Mouse (Mus musculus): ENCODE measurements around the gene Ipo11. TPM values are rescaled to one million over a fixed set of nuclear protein-coding genes. Genes with fewer than 3 reads are reported as not detected.

Gene Ipo11
- 16.0 and 17.1 TPM in 2 replicates for polyA plus RNA-seq (2015; fragmentation: Nextera tagmentation; extraction: Ambion mirVana)

DNA sequence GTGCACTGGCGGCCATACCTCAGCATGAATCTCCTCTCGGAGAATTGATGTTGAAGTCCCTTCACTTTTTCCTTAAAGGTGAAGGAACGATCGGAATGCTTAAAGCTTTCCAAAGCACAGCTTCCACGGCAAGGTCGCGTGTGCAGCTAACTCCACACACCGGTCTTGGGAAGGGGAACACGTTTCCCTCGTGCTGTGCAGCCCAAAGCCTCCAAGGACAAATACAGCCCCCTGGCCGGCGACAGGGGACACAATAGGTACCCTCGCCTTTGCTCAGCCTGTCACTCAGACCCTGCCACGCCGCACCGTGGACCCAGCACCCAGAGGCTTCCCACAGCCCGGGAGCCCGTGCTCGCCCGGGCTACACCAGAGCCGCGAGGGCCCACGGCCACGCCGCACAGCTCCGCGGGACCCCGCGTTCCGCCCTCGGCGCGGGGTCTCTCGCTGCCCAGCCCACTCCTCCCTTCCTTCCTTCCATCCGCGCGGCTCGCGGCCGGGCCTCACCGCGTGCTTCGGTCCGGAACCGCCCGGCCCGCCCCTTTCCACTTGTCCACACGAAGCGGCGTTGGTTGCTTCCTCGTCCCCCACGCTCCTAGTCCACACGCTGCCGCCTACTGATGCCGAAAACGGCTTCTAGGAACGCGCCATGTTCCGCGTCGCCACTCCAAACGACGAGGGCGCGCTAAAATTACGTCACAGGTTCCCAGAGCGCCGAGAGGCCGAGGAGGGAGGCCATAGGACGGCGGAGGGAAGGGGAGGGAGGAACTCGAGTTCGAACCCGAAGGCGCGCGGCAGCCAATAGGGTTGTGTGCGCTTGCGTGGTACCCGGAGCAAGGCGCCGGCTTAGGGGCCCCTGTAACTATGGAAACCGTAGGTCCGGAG is at the start of gene Ipo11:
Ipo11 (minus strand) TSS at position 703 of the 882 bp plus-strand sequence.
- Histone ChIP-seq H3K4me1 (ENCODE audit: insufficient read depth) (no peaks in the 10 kb centered on the region), H3K9ac (replicated peaks) (peak within 1 kb of the TSS; percentile 93), H3K9me3 (ENCODE audit: low read length) (no peaks in the 10 kb centered on the region), H3K27ac (ENCODE audit: low read depth) (peak within 1 kb of the TSS; percentile 68), H3K36me3 (replicated peaks; ENCODE audit: insufficient read depth, low read length) (no peaks in the 10 kb centered on the region), H3K27me3 (ENCODE audit: insufficient read depth, low read length) (no peaks in the 10 kb centered on the region), H3K4me2 (ENCODE audit: low read depth, low read length) (peak within 1 kb of the TSS; percentile 84), H3K4me3 (ENCODE audit: low read depth, low read length) (peak within 1 kb of the TSS; percentile 98)
- DNase-seq, result peak; percentile 95
- 3% methylated on average over 80 of the region's 84 CpGs for WGBS (ENCODE audit: insufficient replicate concordance)
- no peak for TF ChIP-seq EP300 (IDR thresholded peaks at IDR 0.05; ENCODE audit: low read depth)
- TF ChIP-seq CTCF (IDR thresholded peaks at IDR 0.05; ENCODE audit: low read depth), result no peak
- ATAC-seq, result peak; percentile 99

DNA sequence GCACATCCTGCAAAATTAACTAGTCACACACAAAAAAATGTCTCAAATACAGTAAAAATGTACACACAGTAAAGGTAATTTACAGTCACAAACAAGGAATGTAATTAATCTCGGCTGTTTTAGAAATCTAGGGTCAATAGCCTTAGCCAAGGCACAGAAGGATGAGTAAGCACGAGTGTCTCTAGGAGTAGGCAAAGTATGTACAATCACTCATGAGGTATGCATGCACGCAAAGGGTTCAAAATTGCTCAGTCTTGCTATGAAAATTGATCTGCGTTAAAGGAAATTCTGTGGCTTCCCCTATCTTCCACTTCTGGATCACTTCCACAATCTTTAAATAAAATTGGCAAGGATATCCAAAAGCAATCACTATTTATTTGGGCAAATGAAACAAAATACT is 24.7 kb upstream of the Ipo11 start:
- Histone ChIP-seq H3K36me3 (replicated peaks; ENCODE audit: insufficient read depth, low read length) (peaks cover 52% of the 10 kb centered on the region), H3K4me2 (ENCODE audit: low read depth, low read length) (no peak overlapping the region), H3K9me3 (ENCODE audit: low read length) (no peaks in the 10 kb centered on the region), H3K4me1 (ENCODE audit: insufficient read depth) (no peaks in the 10 kb centered on the region), H3K27ac (ENCODE audit: low read depth) (no peak overlapping the region), H3K27me3 (ENCODE audit: insufficient read depth, low read length) (no peaks in the 10 kb centered on the region), H3K9ac (replicated peaks) (no peak overlapping the region), H3K4me3 (ENCODE audit: low read depth, low read length) (no peak overlapping the region)
- TF ChIP-seq CTCF (IDR thresholded peaks at IDR 0.05; ENCODE audit: low read depth) (no peak), EP300 (IDR thresholded peaks at IDR 0.05; ENCODE audit: low read depth) (no peak)
- no peak for ATAC-seq
- no peak for DNase-seq
- WGBS (ENCODE audit: insufficient replicate concordance), result 84% methylated on average over 4 of the region's 4 CpGs

- H3K36me3 ChIP-seq (replicated peaks; ENCODE audit: insufficient read depth, low read length), result peaks cover 56% of the 10 kb centered on the region
- no peaks in the 10 kb centered on the region for H3K9me3 ChIP-seq (ENCODE audit: low read length)
- DNase-seq (no peak), ATAC-seq (no peak)
- no peak overlapping the region for H3K27ac ChIP-seq (ENCODE audit: low read depth)
- no peak overlapping the region for H3K9ac ChIP-seq (replicated peaks)
- TF ChIP-seq EP300 (IDR thresholded peaks at IDR 0.05; ENCODE audit: low read depth) (no peak), CTCF (IDR thresholded peaks at IDR 0.05; ENCODE audit: low read depth) (no peak)
- no peak overlapping the region for H3K4me2 ChIP-seq (ENCODE audit: low read depth, low read length)
- no peaks in the 10 kb centered on the region for H3K27me3 ChIP-seq (ENCODE audit: insufficient read depth, low read length)
- 89% methylated on average over 3 of the region's 3 CpGs for WGBS (ENCODE audit: insufficient replicate concordance)
- H3K4me1 ChIP-seq (ENCODE audit: insufficient read depth), result no peaks in the 10 kb centered on the region
- no peak overlapping the region for H3K4me3 ChIP-seq (ENCODE audit: low read depth, low read length)
These were observed 23.8 kb upstream of the Ipo11 start for GRCm38 (mm10) chr13:106960557-106960956.

DNA sequence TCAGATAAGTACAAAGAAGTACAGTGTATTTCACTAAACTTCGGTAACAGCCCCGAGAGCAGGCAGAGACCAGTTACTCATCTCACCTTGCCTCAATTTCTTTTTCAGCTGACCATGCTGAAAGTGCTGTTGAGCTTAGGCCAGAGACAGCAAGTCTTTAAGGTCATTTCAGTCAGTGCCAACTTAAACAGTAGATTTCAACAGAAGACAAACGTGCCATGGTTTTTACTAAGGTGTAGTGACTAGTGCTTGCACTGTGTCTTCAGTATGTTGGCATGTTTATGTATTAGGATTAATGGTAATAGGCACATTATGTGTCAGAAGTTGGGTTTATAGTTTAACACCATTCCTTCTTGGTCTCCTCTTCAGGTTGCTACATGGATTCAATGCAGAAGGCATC is 21.5 kb upstream of the Ipo11 start:
- no peak overlapping the region for H3K4me2 ChIP-seq (ENCODE audit: low read depth, low read length)
- TF ChIP-seq EP300 (IDR thresholded peaks at IDR 0.05; ENCODE audit: low read depth) (no peak), CTCF (IDR thresholded peaks at IDR 0.05; ENCODE audit: low read depth) (no peak)
- H3K9ac ChIP-seq (replicated peaks), result no peak overlapping the region
- H3K27ac ChIP-seq (ENCODE audit: low read depth), result no peak overlapping the region
- H3K4me3 ChIP-seq (ENCODE audit: low read depth, low read length), result no peak overlapping the region
- DNase-seq (no peak), ATAC-seq (no peak)
- no peaks in the 10 kb centered on the region for H3K9me3 ChIP-seq (ENCODE audit: low read length)
- H3K4me1 ChIP-seq (ENCODE audit: insufficient read depth), result no peaks in the 10 kb centered on the region
- WGBS (ENCODE audit: insufficient replicate concordance), result 81% methylated on average over 3 of the region's 3 CpGs
- peaks cover 59% of the 10 kb centered on the region for H3K36me3 ChIP-seq (replicated peaks; ENCODE audit: insufficient read depth, low read length)
- no peaks in the 10 kb centered on the region for H3K27me3 ChIP-seq (ENCODE audit: insufficient read depth, low read length)

DNA sequence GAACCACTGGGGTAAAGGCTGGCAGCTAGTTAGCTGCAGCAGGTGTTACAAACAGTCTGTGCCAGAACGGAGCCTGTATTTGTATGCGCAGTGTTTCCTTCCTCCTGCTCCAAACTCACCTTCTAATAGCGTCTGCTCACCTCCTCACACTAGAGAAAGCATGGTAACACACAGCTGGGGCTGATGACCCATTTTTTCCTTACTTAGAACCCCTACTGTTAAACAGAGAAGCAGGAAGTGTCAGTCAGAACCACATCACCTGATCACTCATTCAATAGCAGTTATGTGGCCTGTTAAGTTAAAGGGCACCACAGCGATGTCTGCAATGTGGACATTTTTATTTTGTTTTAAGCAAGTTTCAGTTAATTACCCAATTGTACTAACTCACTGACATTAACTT is 20.8 kb upstream of the Ipo11 start:
- H3K9ac ChIP-seq (replicated peaks), result no peak overlapping the region
- no peak overlapping the region for H3K27ac ChIP-seq (ENCODE audit: low read depth)
- H3K27me3 ChIP-seq (ENCODE audit: insufficient read depth, low read length), result no peaks in the 10 kb centered on the region
- ATAC-seq, result no peak
- no peaks in the 10 kb centered on the region for H3K4me1 ChIP-seq (ENCODE audit: insufficient read depth)
- H3K9me3 ChIP-seq (ENCODE audit: low read length), result no peaks in the 10 kb centered on the region
- H3K4me3 ChIP-seq (ENCODE audit: low read depth, low read length), result no peak overlapping the region
- WGBS (ENCODE audit: insufficient replicate concordance), result 93% methylated on average over 4 of the region's 4 CpGs
- no peak overlapping the region for H3K4me2 ChIP-seq (ENCODE audit: low read depth, low read length)
- no peak for TF ChIP-seq CTCF (IDR thresholded peaks at IDR 0.05; ENCODE audit: low read depth)
- TF ChIP-seq EP300 (IDR thresholded peaks at IDR 0.05; ENCODE audit: low read depth), result no peak
- H3K36me3 ChIP-seq (replicated peaks; ENCODE audit: insufficient read depth, low read length), result peaks cover 56% of the 10 kb centered on the region
- no peak for DNase-seq

DNA sequence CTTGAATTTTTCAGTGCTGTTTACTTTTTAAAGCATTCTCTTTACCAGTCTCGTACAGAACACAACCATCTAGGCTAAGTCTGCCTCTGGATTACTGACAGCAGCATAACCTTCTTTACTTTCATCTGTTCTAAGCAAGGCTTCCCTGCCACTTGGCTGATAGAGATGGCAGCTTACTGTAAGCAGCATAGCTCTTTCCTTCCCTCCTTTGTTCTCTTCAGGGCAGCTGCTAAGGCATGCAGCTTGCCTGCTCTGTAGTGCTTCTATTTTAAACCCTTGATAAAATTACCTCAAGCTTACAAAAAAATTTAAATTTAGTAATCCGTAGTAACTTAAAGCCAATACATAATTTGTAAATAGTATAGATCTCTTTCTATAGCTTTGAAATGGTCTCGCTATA is 18.1 kb upstream of the Ipo11 start:
- H3K4me1 ChIP-seq (ENCODE audit: insufficient read depth), result no peaks in the 10 kb centered on the region
- no peak overlapping the region for H3K4me2 ChIP-seq (ENCODE audit: low read depth, low read length)
- H3K9me3 ChIP-seq (ENCODE audit: low read length), result no peaks in the 10 kb centered on the region
- H3K36me3 ChIP-seq (replicated peaks; ENCODE audit: insufficient read depth, low read length), result peaks cover 55% of the 10 kb centered on the region
- no peak for TF ChIP-seq EP300 (IDR thresholded peaks at IDR 0.05; ENCODE audit: low read depth)
- TF ChIP-seq CTCF (IDR thresholded peaks at IDR 0.05; ENCODE audit: low read depth), result no peak
- H3K9ac ChIP-seq (replicated peaks), result no peak overlapping the region
- no peak overlapping the region for H3K27ac ChIP-seq (ENCODE audit: low read depth)
- DNase-seq (no peak), ATAC-seq (no peak)
- no peaks in the 10 kb centered on the region for H3K27me3 ChIP-seq (ENCODE audit: insufficient read depth, low read length)
- 92% methylated on average over 3 of the region's 3 CpGs for WGBS (ENCODE audit: insufficient replicate concordance)
- H3K4me3 ChIP-seq (ENCODE audit: low read depth, low read length), result no peak overlapping the region
